Mouse (Mus musculus): ENCODE measurements around the gene Cyp20a1.

DNA sequence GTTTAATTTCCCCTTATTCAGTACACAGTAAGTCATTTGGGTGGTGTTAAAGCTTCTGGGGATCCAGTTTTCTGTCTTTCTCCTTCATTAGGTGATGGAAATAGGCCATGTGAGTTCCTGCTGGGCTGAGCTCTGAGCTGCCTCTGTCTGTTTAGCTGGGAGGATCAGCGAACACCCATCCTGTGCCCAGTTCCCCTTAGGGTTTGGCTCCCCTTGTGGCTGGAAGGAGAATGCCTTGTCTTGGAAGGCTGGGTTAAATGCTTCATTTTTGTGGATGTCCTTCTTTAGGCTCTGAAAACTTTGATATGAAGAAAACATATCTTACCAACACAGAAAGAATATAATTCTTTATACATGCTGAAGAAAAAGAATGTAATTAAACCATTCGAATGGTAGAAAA lies 85.8 kb downstream of the Cyp20a1 start:
- TF ChIP-seq CTCF (IDR thresholded peaks at IDR 0.05; ENCODE audit: low read depth, low read length) (peak; percentile 78), POLR2A (IDR thresholded peaks at IDR 0.05; ENCODE audit: extremely low read depth, insufficient read depth, low read length) (no peak)
